Mouse (Mus musculus): ENCODE results near the gene Dbndd1. TPM values are rescaled to one million over a fixed set of nuclear protein-coding genes. Genes with fewer than 3 reads are reported as not detected.
"Not testable (repeated sequence)": the region's sequence is repeated elsewhere in the genome, so short reads cannot be mapped to it uniquely, and the experiment has no call there.

Dbndd1 gene
- polyA plus RNA-seq, 1 experiment from 2014 or later, result 84.1 TPM

- no peaks in the 10 kb centered on the region for H3K4me1 ChIP-seq
- H3K36me3 ChIP-seq, result peaks cover 95% of the 10 kb centered on the region
- no peaks in the 10 kb centered on the region for H3K27me3 ChIP-seq (replicated peaks)
- H3K27ac ChIP-seq (replicated peaks), result no peak overlapping the region
- no peak for ATAC-seq (ENCODE audit: low FRiP score)
- 91% methylated on average over 15 of the region's 15 CpGs for WGBS
- no peak overlapping the region for H3K4me2 ChIP-seq
- no peak overlapping the region for H3K9ac ChIP-seq (replicated peaks)
- no peaks in the 10 kb centered on the region for H3K9me3 ChIP-seq (replicated peaks)
- H3K4me3 ChIP-seq (replicated peaks), result no peak overlapping the region
These were observed 23.8 kb downstream of the Dbndd1 start for GRCm38 (mm10) chr8:123491280-123492075.

DNA sequence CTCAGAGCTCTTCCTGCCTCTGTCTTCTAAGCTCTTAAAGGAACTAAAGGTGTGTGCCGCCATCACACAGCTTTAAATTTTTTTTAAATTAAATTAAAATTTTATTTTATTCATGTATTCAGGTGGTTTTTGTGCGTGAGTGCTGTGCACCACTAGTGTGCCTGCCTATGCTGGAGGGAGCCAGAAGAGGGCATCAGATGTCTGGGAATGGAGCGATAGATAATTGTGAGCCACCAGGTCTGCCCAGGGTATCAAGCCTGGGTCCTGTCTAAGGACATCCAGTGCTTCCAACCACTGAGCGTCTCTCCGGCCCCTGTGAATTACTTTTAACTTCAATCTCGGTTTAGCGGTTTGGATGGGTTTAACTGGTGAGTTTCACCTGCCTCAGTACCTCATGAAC, 32.6 kb downstream of the Dbndd1 start:
- no peaks in the 10 kb centered on the region for H3K9me3 ChIP-seq (replicated peaks)
- no peak overlapping the region for H3K4me3 ChIP-seq (replicated peaks)
- no peak overlapping the region for H3K9ac ChIP-seq (replicated peaks)
- no peak overlapping the region for H3K27ac ChIP-seq (replicated peaks)
- peaks cover 62% of the 10 kb centered on the region for H3K36me3 ChIP-seq
- 89% methylated on average over 7 of the region's 7 CpGs for WGBS
- no peak overlapping the region for H3K4me2 ChIP-seq
- no peaks in the 10 kb centered on the region for H3K27me3 ChIP-seq (replicated peaks)
- peaks cover 10% of the 10 kb centered on the region for H3K4me1 ChIP-seq
- ATAC-seq (ENCODE audit: low FRiP score), result no peak

DNA sequence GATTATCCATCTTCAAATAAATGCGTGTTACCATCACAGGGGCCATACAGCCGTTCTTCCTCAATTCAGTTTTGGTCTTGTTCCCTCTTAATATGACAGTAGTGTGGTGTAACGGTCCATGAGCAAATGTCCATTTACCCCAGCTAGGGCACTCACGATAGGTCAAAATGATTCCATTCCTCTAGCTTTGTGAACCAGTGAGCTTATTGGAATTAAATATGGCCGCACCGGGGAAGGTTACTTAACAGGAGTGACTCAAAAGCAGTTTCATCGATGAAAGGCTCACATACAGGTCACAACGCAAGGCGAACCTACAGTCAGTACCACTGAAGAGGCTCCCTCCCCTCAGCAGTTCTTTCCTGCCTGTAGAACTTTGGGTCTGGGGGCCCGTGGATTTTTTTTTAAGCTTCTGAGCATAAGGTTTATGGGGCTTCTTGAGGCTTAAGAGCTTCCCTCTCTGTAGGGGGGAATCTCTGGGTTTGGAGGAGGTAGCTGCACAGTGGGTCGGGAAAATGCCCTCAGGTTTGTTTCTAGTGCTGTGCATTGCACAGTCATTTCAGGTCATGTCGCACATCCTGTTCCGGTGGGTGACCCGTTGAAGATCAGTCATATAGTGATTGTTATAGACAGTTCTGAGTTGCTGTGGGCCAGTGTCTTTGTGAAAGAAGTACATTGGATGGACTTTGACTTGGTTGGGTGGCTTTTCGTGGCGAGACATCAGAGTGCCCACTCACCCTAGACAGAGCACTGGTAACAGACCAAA, 36.6 kb downstream of the Dbndd1 start:
- 35% methylated on average over 16 of the region's 16 CpGs for WGBS
- H3K4me3 ChIP-seq (replicated peaks), result peak overlapping the region; percentile 84
- 0 out of 2 replicates have a peak, but pooled peaks have one; percentile 1 for ATAC-seq (ENCODE audit: low FRiP score)

DNA sequence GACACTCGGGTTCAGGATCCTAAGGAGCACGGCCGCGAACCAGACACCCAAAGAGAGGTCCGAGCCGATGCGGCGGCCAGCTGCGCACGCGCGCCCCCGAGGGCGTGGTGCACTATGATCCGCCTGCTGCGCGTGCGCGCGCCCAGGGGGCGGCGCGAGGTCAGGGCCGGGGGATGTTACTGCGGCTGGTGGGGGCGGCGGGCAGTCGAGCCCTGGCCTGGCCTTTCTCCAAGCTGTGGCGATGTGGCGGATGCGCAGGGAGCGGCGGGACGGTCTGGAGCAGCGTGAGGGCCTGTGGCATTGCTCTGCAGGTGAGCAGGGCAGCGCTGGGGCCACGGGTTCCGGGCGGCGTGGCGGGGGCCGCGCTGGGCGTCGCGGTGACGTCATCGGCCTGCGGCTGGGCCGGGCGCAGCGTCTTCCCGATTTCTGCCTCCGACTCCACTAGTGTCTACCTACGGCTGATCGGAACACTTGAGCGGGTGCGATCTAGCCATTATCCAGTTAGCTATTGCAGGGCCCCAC, 37.5 kb downstream of the Dbndd1 start, which contains the start of gene Afg3l1:
Afg3l1 (plus strand) TSS at position 167 of the 522 bp plus-strand sequence.
- Histone ChIP-seq H3K4me1 (peaks cover 18% of the 10 kb centered on the region), H3K9me3 (replicated peaks) (no peaks in the 10 kb centered on the region), H3K36me3 (peaks cover 24% of the 10 kb centered on the region), H3K4me2 (peak within 1 kb of the TSS; percentile 82), H3K4me3 (replicated peaks) (peak within 1 kb of the TSS; percentile 84), H3K27ac (replicated peaks) (peak within 1 kb of the TSS; percentile 98), H3K27me3 (replicated peaks) (no peaks in the 10 kb centered on the region), H3K9ac (replicated peaks) (peak within 1 kb of the TSS; percentile 77)
- under 1% methylated on average over 57 of the region's 58 CpGs for WGBS
- peak; percentile 93 for ATAC-seq (ENCODE audit: low FRiP score)

More for the DNA sequence above, 36.6 kb downstream of the Dbndd1 start:
- peak overlapping the region; percentile 82 for H3K4me2 ChIP-seq
- H3K36me3 ChIP-seq, result peaks cover 29% of the 10 kb centered on the region
- H3K9ac ChIP-seq (replicated peaks), result peak overlapping the region; percentile 77
- H3K9me3 ChIP-seq (replicated peaks), result no peaks in the 10 kb centered on the region
- H3K27me3 ChIP-seq (replicated peaks), result no peaks in the 10 kb centered on the region
- peak overlapping the region; percentile 98 for H3K27ac ChIP-seq (replicated peaks)
- H3K4me1 ChIP-seq, result peaks cover 18% of the 10 kb centered on the region

DNA sequence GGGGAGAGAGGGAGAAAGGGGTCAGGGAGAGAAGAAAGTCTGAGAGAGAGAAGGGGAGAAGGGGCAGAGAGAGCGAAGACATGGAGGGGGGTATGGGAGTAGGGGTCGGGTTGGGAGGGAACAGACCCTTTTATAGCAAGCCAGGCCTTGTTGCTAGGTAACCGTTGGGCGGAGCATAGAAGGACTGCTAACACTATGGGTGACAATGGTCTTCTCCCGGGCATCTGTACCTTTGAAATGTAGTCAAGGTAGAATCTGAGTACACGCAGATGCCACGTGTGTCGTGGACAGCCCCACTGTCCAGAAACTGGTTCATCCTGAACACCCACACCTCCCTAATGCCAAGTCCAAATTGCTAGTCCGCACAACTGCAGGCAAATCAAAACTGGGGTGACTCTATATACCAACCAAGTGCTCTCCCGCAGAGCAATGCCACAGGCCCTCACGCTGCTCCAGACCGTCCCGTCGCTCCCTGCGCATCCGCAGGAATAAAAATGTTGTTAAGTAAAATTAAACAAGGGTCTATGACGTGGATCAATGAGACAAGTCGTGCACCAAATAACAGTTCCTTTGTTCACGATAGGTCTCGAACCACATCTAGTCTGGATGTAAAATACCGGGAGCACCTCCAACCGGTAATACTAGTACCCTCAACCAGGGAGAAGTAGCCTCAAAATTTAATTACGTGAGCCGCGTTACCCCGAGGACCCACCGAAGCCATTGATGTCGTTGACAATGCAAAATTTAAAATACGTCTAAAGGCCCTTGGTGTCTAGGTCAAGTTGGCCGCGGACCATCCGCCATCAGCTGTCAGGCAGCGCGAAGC, 38.1 kb downstream of the Dbndd1 start:
- Histone ChIP-seq H3K4me1 (peaks cover 18% of the 10 kb centered on the region), H3K27ac (replicated peaks) (peak overlapping the region; percentile 98), H3K9me3 (replicated peaks) (no peaks in the 10 kb centered on the region), H3K4me2 (peak overlapping the region; percentile 82), H3K9ac (replicated peaks) (peak overlapping the region; percentile 77), H3K36me3 (peaks cover 19% of the 10 kb centered on the region), H3K27me3 (replicated peaks) (no peaks in the 10 kb centered on the region), H3K4me3 (replicated peaks) (peak overlapping the region; percentile 84)
- 5% methylated on average over 34 of the region's 34 CpGs for WGBS
- peak; percentile 64 for ATAC-seq (ENCODE audit: low FRiP score)

- not testable (repeated sequence) for H3K4me3 ChIP-seq (replicated peaks); H3K9ac ChIP-seq (replicated peaks); H3K9me3 ChIP-seq (replicated peaks); H3K27ac ChIP-seq (replicated peaks); H3K27me3 ChIP-seq (replicated peaks); ATAC-seq (ENCODE audit: low FRiP score); H3K36me3 ChIP-seq; H3K4me2 ChIP-seq
- WGBS, result 69% methylated on average over 5 of the region's 5 CpGs
- peaks cover 18% of the 10 kb centered on the region for H3K4me1 ChIP-seq
These were observed 40.7 kb downstream of the Dbndd1 start for GRCm38 (mm10) chr8:123474549-123474948.

DNA sequence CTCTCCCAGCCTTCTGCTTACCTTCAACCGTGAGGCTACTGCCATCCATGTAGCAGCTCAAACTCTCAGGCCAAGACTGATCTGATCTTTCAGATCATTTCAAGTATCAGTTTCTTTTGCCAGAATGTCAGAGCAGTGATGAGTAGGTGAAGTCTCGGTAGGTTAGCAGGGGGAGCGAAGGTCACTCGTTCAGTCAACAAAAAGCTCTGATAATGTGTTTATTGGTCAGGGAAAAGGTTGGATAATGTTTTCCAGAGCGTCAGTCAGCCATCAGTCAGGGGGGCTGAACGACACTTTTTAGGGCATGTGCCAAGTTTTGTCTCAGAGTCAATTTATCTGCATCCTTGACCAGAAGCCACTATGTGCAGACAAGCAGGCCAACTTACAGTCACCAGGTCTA, 42.3 kb downstream of the Dbndd1 start:
- not testable (repeated sequence) for ATAC-seq (ENCODE audit: low FRiP score); H3K4me1 ChIP-seq; H3K27me3 ChIP-seq (replicated peaks); H3K36me3 ChIP-seq; H3K4me3 ChIP-seq (replicated peaks); H3K27ac ChIP-seq (replicated peaks); H3K9me3 ChIP-seq (replicated peaks); H3K9ac ChIP-seq (replicated peaks); H3K4me2 ChIP-seq
- WGBS, result 73% methylated on average over 6 of the region's 6 CpGs

DNA sequence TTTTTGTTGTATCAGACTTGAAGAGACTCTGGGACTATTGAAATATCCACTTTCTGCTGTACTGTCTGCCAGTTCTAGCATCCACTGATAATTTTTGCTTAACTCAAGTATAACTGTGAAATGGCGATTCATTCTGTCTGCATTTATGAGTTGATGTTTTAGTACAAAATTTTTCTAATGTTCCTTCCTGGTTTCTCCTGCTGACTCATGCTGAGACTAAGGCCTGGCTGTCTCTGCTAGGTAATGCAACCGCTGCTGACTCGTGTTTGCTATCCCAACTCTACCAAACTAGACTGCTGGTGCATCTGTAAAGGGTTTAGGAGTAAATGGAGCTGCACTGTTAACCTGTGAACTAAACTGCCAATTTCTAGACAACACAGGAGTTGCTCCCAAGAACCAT, 47.8 kb downstream of the Dbndd1 start:
- Histone ChIP-seq H3K4me2 (no peak overlapping the region), H3K9ac (replicated peaks) (no peak overlapping the region), H3K9me3 (replicated peaks) (no peaks in the 10 kb centered on the region), H3K4me1 (no peaks in the 10 kb centered on the region), H3K4me3 (replicated peaks) (no peak overlapping the region), H3K27ac (replicated peaks) (no peak overlapping the region), H3K27me3 (replicated peaks) (no peaks in the 10 kb centered on the region), H3K36me3 (peaks cover 16% of the 10 kb centered on the region)
- 80% methylated on average over 3 of the region's 3 CpGs for WGBS
- no peak for ATAC-seq (ENCODE audit: low FRiP score)

- Histone ChIP-seq H3K36me3 (peaks cover 49% of the 10 kb centered on the region), H3K9me3 (replicated peaks) (no peaks in the 10 kb centered on the region), H3K4me3 (replicated peaks) (no peak overlapping the region), H3K4me1 (no peaks in the 10 kb centered on the region), H3K27me3 (replicated peaks) (no peaks in the 10 kb centered on the region), H3K9ac (replicated peaks) (no peak overlapping the region), H3K27ac (replicated peaks) (no peak overlapping the region), H3K4me2 (no peak overlapping the region)
- WGBS, result 90% methylated on average over 4 of the region's 4 CpGs
- ATAC-seq (ENCODE audit: low FRiP score), result no peak
These were observed 51.6 kb downstream of the Dbndd1 start for GRCm38 (mm10) chr8:123463651-123464050.
